Mouse (Mus musculus) liver, embryonic 15.5 days (tissue): ENCODE data around the gene Trpc2. TPM values are rescaled to one million over a fixed set of nuclear protein-coding genes. Genes with fewer than 3 reads are reported as not detected.

Source experiments
- ATAC-seq: fragments of 200-750 bp; cut with Nextera tagmentation; 2 replicates; pipeline ENCODE4 v1.8.0; 2017; ENCODE audit warnings: moderate number of reproducible peaks, mild to moderate bottlenecking, moderate library complexity; ENCODE audit not compliant: insufficient read depth
- H3K27ac ChIP-seq: fragments of 300-500 bp; sonication (generic); replicated peaks from 2 replicates; pipeline ENCODE4 v1.5.1; 2015; ENCODE audit warnings: mild to moderate bottlenecking, inconsistent platforms
- H3K27me3 ChIP-seq: fragments of 300-500 bp; sonication (generic); 2 replicates; pipeline ENCODE4 v1.6.1; 2015; ENCODE audit warnings: mild to moderate bottlenecking, inconsistent platforms
- H3K36me3 ChIP-seq: fragments of 300-500 bp; sonication (generic); replicated peaks from 2 replicates; pipeline ENCODE4 v1.6.1; 2015; ENCODE audit warnings: moderate library complexity, mild to moderate bottlenecking, inconsistent platforms
- H3K4me1 ChIP-seq: fragments of 300-500 bp; sonication (generic); replicated peaks from 2 replicates; pipeline ENCODE4 v1.6.1; 2015; ENCODE audit warnings: inconsistent platforms
- H3K4me2 ChIP-seq: fragments of 300-500 bp; sonication (generic); 2 replicates; pipeline ENCODE4 v1.6.1; 2015; ENCODE audit warnings: moderate library complexity, mild to moderate bottlenecking, inconsistent platforms
- H3K4me3 ChIP-seq: fragments of 300-500 bp; sonication (generic); replicated peaks from 2 replicates; pipeline ENCODE4 v1.5.1; 2015; ENCODE audit warnings: mild to moderate bottlenecking, inconsistent platforms
- H3K9ac ChIP-seq: fragments of 300-500 bp; sonication (generic); 2 replicates; pipeline ENCODE4 v1.6.1; 2015; ENCODE audit warnings: moderate library complexity, mild to moderate bottlenecking, inconsistent platforms
- H3K9me3 ChIP-seq: fragments of 300-500 bp; sonication (generic); replicated peaks from 2 replicates; pipeline ENCODE4 v1.6.1; 2016; ENCODE audit warnings: inconsistent platforms
- WGBS: fragments of 180-500 bp; shearing (Covaris S2); methylation state at CpG from one replicate; pipeline ENCODE4 v1.1.7; 2015; ENCODE audit warnings: mixed read lengths; ENCODE audit not compliant: insufficient replicate concordance; 5-methylcytosine and 5-hydroxymethylcytosine counted together
- polyA plus RNA-seq: library from polyadenylated mRNA; unstranded; fragments of >200 nt; fragmentation: Nextera tagmentation; extraction: Ambion mirVana; gene quantifications from 2 replicates; pipeline ENCODE4 v1.2.1, GENCODE M21; 2015

Trpc2 gene
- polyA plus RNA-seq, 1 experiment from 2014 or later, result not detected

DNA sequence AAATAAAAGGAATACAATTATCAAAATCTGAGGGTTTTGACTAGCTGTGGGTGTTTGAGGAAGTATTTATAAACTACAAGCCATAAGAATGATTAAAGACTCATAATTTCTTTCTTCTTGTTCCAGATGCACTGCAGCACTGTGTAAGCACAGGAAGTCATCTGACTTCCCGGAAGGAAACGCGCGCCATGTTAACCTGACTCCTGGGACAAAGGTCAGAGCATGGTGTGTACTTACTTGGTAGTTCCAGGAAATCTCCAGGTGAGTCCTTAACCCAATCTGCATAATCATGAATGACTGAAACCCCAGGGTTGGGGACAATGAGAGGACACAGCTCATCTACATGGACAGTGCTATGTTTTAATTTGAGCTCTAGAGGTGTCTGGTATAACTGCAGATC is 49.5 kb downstream of the Trpc2 start:
- no peak for ATAC-seq
- Histone ChIP-seq H3K9me3 (no peaks in the 10 kb centered on the region), H3K4me3 (no peak overlapping the region), H3K36me3 (peaks cover 86% of the 10 kb centered on the region), H3K27ac (no peak overlapping the region), H3K9ac (no peak overlapping the region), H3K4me1 (no peaks in the 10 kb centered on the region), H3K4me2 (no peak overlapping the region), H3K27me3 (no peaks in the 10 kb centered on the region)
- 86% methylated on average over 4 of the region's 4 CpGs for WGBS

DNA sequence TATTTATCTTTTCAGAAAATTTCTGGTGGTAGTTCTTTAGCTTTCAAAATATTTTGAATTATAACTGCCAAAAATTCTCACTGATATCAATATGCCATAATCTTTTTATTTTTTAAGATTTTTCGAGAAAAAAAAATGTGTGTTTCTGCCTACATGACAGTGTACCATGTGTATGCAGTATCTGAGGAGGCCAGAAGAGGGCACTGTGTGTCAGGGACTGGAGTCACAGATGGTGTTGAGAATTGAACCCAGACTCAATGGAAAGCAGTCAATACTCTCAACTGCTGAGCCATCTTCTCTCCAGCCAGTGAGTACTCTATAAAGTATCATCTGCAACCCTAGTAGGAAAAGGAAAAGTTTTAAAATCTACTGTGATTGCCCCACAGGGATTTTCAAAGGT is 54.5 kb downstream of the Trpc2 start:
- WGBS, result 63% methylated on average over 1 of the region's 1 CpGs
- no peak overlapping the region for H3K9ac ChIP-seq
- no peaks in the 10 kb centered on the region for H3K9me3 ChIP-seq
- ATAC-seq, result no peak
- no peak overlapping the region for H3K27ac ChIP-seq
- H3K4me3 ChIP-seq, result no peak overlapping the region
- H3K4me1 ChIP-seq, result no peaks in the 10 kb centered on the region
- H3K36me3 ChIP-seq, result peaks cover 88% of the 10 kb centered on the region
- no peak overlapping the region for H3K4me2 ChIP-seq
- H3K27me3 ChIP-seq, result no peaks in the 10 kb centered on the region

DNA sequence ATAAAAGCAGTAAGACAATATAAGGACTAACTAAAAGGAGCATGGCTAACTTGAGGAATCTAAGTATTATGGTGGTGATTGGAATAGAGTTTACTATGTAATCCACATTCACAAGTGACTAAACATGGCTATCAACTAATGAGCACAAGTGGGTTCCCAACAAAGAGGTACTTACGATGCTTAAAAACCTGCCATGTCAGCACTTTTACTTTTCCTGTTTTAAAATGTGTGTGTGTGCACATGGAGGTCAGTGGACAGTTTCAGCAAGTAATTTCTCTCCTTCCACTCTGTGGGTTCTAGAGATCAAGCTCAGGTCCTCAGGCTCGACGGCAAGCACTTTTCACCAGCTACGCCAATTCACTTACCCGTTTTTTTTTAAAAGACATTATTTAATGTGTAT is 55.0 kb downstream of the Trpc2 start:
- Histone ChIP-seq H3K9me3 (no peaks in the 10 kb centered on the region), H3K4me2 (no peak overlapping the region), H3K27ac (no peak overlapping the region), H3K9ac (no peak overlapping the region), H3K4me3 (no peak overlapping the region), H3K27me3 (no peaks in the 10 kb centered on the region), H3K4me1 (no peaks in the 10 kb centered on the region), H3K36me3 (peaks cover 86% of the 10 kb centered on the region)
- 91% methylated on average over 5 of the region's 5 CpGs for WGBS
- no peak for ATAC-seq

Other genes with a start within 250 kb of the Trpc2 start
- 6.3 and 7.0 TPM in 2 replicates for gene Inppl1, start 244.9 kb upstream of the Trpc2 start, polyA plus RNA-seq
- gene Folr2, start 225.9 kb upstream of the Trpc2 start, polyA plus RNA-seq, result 6.1 and 7.7 TPM in 2 replicates
- 44.5 and 48.0 TPM in 2 replicates for gene Anapc15, start 219.4 kb upstream of the Trpc2 start, polyA plus RNA-seq
- 0.24 and 0.62 TPM in 2 replicates for gene Folr1, start 212.3 kb upstream of the Trpc2 start, polyA plus RNA-seq
- 68.8 and 69.0 TPM in 2 replicates for gene Lamtor1, start 177.2 kb upstream of the Trpc2 start, polyA plus RNA-seq
- gene Tomt, start 176.8 kb upstream of the Trpc2 start, polyA plus RNA-seq, result 0.08 and 0.15 TPM in 2 replicates
- gene Lrrc51, start 149.2 kb upstream of the Trpc2 start, polyA plus RNA-seq, result 1.6 and 1.7 TPM in 2 replicates
- gene Numa1, start 149.0 kb upstream of the Trpc2 start, polyA plus RNA-seq, result 30.1 and 33.6 TPM in 2 replicates
- gene Il18bp, start 64.4 kb upstream of the Trpc2 start, polyA plus RNA-seq, result 22.9 and 31.8 TPM in 2 replicates
- gene Rnf121, start 17.6 kb upstream of the Trpc2 start, polyA plus RNA-seq, result 11.5 and 14.4 TPM in 2 replicates
- 11.4 and 13.3 TPM in 2 replicates for gene Xndc1, start 17.6 kb upstream of the Trpc2 start, polyA plus RNA-seq
- 0.30 TPM in 1 of 2 replicates, not detected in the other for gene Xntrpc, start 17.4 kb upstream of the Trpc2 start, polyA plus RNA-seq
- gene Art1, start 18.6 kb downstream of the Trpc2 start, polyA plus RNA-seq, result 0.77 and 1.6 TPM in 2 replicates
- gene Art5, start 26.4 kb downstream of the Trpc2 start, polyA plus RNA-seq, result 0.25 and 0.30 TPM in 2 replicates
- not detected in 2 replicates for gene Chrna10, start 33.7 kb downstream of the Trpc2 start, polyA plus RNA-seq
- gene Nup98, start 127.1 kb downstream of the Trpc2 start, polyA plus RNA-seq, result 13.4 and 13.5 TPM in 2 replicates
- 22.2 and 23.5 TPM in 2 replicates for gene Pgap2, start 127.1 kb downstream of the Trpc2 start, polyA plus RNA-seq
- gene Rhog, start 172.9 kb downstream of the Trpc2 start, polyA plus RNA-seq, result 57.4 and 62.3 TPM in 2 replicates
- gene Stim1, start 184.7 kb downstream of the Trpc2 start, polyA plus RNA-seq, result 14.9 and 16.5 TPM in 2 replicates